Mouse (Mus musculus): ENCODE results near the gene Fbxo4. TPM values are rescaled to one million over a fixed set of nuclear protein-coding genes. Genes with fewer than 3 reads are reported as not detected.
A peak's percentile ranks its signal among the peaks of the same experiment; 100 is the strongest.

The Fbxo4 gene
- total and polyA plus RNA-seq, 2 experiments from 2014 or later: 9.8 to 11.4 TPM

- H3K4me2 ChIP-seq (ENCODE audit: low read depth, low read length, poor library complexity, severe bottlenecking): no peak overlapping the region
- ATAC-seq (ENCODE audit: low FRiP score): no peak
- H3K27ac ChIP-seq (ENCODE audit: low read depth, low read length): no peak overlapping the region
- no peak overlapping the region for H3K4me3 ChIP-seq (ENCODE audit: low read depth, low read length)
- no peak for TF ChIP-seq CTCF (IDR thresholded peaks at IDR 0.05)
- H3K36me3 ChIP-seq (ENCODE audit: insufficient read depth, low read length): no peaks in the 10 kb centered on the region
- no peaks in the 10 kb centered on the region for H3K4me1 ChIP-seq (ENCODE audit: insufficient read depth, low read length)
- H3K27me3 ChIP-seq (ENCODE audit: insufficient read depth, low read length): no peaks in the 10 kb centered on the region
- WGBS: 83% methylated on average over 2 of the region's 2 CpGs
- H3K9me3 ChIP-seq (ENCODE audit: low read length): 0 out of 2 replicates have a peak, but pooled peaks cover 7% of the 10 kb centered on the region
- H3K9ac ChIP-seq (replicated peaks; ENCODE audit: low read length, poor library complexity, severe bottlenecking): no peak overlapping the region
- DNase-seq (ENCODE audit: low spot score): no peak
Measured at GRCm38 (mm10) chr15:4000536-4000935, 21.2 kb upstream of the Fbxo4 start.

GRCm38 (mm10) chr15:3999144-3999543 lies 19.8 kb upstream of the Fbxo4 start:
- WGBS: 66% methylated on average over 2 of the region's 2 CpGs
- DNase-seq (ENCODE audit: low spot score): no peak
- TF ChIP-seq CTCF (IDR thresholded peaks at IDR 0.05): no peak

DNA sequence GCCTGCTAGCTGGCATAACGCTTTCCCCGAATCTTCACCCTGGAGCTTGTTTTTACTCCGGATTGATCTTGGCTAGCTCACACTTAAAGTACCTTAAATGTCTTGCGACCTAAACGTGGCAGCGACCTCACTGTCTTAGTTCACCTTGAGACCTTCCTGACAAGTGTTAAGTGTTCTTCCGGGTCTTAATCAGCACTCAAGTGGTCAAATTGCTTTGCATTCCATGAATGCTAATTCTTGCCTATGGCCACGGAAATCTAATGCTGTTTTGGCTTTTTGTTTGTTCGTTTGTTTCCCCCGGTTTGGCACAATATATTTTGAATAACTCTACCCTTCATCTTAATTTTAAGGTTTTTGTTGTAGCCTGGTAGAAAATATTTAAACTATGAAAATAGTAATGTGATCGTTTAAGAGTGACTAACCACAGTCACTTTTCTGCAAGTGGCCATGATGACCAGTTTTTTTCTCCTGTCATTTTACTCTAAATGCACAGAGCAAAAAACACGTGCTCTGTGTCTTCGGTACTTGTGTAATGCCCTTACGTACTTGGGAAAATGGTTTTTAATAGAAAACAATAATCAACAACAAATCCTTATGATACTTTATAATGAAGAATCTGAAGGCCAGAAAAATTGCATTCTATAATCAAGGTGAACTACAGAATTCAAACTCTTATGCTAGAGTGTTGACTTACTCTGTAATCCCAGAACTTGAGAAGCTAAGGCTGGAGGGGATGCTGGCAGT lies 17.1 kb upstream of the Fbxo4 start:
- ATAC-seq (ENCODE audit: low FRiP score) (no peak), DNase-seq (ENCODE audit: low spot score) (no peak)
- Histone ChIP-seq H3K9me3 (ENCODE audit: low read length) (no peaks in the 10 kb centered on the region), H3K27ac (ENCODE audit: low read depth, low read length) (peak overlapping the region; percentile 78), H3K4me1 (ENCODE audit: insufficient read depth, low read length) (no peaks in the 10 kb centered on the region), H3K4me2 (ENCODE audit: low read depth, low read length, poor library complexity, severe bottlenecking) (peak overlapping the region; percentile 63), H3K4me3 (ENCODE audit: low read depth, low read length) (peak overlapping the region; percentile 73), H3K36me3 (ENCODE audit: insufficient read depth, low read length) (peaks cover 7% of the 10 kb centered on the region; the same call in 1 of the 2 replicates), H3K9ac (replicated peaks; ENCODE audit: low read length, poor library complexity, severe bottlenecking) (peak overlapping the region; percentile 51), H3K27me3 (ENCODE audit: insufficient read depth, low read length) (no peaks in the 10 kb centered on the region)
- 21% methylated on average over 14 of the region's 14 CpGs for WGBS
- no peak for TF ChIP-seq CTCF (IDR thresholded peaks at IDR 0.05)

More at GRCm38 (mm10) chr15:3999144-3999543, 19.8 kb upstream of the Fbxo4 start:
- Histone ChIP-seq H3K4me3 (ENCODE audit: low read depth, low read length) (no peak overlapping the region), H3K27ac (ENCODE audit: low read depth, low read length) (no peak overlapping the region), H3K4me1 (ENCODE audit: insufficient read depth, low read length) (no peaks in the 10 kb centered on the region), H3K36me3 (ENCODE audit: insufficient read depth, low read length) (no peaks in the 10 kb centered on the region), H3K4me2 (ENCODE audit: low read depth, low read length, poor library complexity, severe bottlenecking) (no peak overlapping the region), H3K9ac (replicated peaks; ENCODE audit: low read length, poor library complexity, severe bottlenecking) (no peak overlapping the region), H3K27me3 (ENCODE audit: insufficient read depth, low read length) (no peaks in the 10 kb centered on the region), H3K9me3 (ENCODE audit: low read length) (no peaks in the 10 kb centered on the region)
- no peak for ATAC-seq (ENCODE audit: low FRiP score)

GRCm38 (mm10) chr15:3995448-3996266 lies 16.3 kb upstream of the Fbxo4 start, which contains the start of gene AW549877:
TSS of gene AW549877 (minus strand) at chr15:3995744.
- peak within 1 kb of the TSS; percentile 73 for H3K4me3 ChIP-seq (ENCODE audit: low read depth, low read length)
- under 1% methylated on average over 61 of the region's 61 CpGs for WGBS
- no peaks in the 10 kb centered on the region for H3K9me3 ChIP-seq (ENCODE audit: low read length)
- peaks cover 10% of the 10 kb centered on the region; the same call in 1 of the 2 replicates for H3K36me3 ChIP-seq (ENCODE audit: insufficient read depth, low read length)
- H3K4me1 ChIP-seq (ENCODE audit: insufficient read depth, low read length): no peaks in the 10 kb centered on the region
- H3K27me3 ChIP-seq (ENCODE audit: insufficient read depth, low read length): no peaks in the 10 kb centered on the region
- peak; percentile 99 for ATAC-seq (ENCODE audit: low FRiP score)
- TF ChIP-seq CTCF (IDR thresholded peaks at IDR 0.05): no peak
- peak within 1 kb of the TSS; percentile 63 for H3K4me2 ChIP-seq (ENCODE audit: low read depth, low read length, poor library complexity, severe bottlenecking)
- peak; percentile 99 for DNase-seq (ENCODE audit: low spot score)
- H3K9ac ChIP-seq (replicated peaks; ENCODE audit: low read length, poor library complexity, severe bottlenecking): peak within 1 kb of the TSS; percentile 83
- H3K27ac ChIP-seq (ENCODE audit: low read depth, low read length): peak within 1 kb of the TSS; percentile 87

GRCm38 (mm10) chr15:3994852-3995447 lies 15.6 kb upstream of the Fbxo4 start:
- Histone ChIP-seq H3K27ac (ENCODE audit: low read depth, low read length) (peak overlapping the region; percentile 87), H3K27me3 (ENCODE audit: insufficient read depth, low read length) (no peaks in the 10 kb centered on the region), H3K9me3 (ENCODE audit: low read length) (no peaks in the 10 kb centered on the region), H3K36me3 (ENCODE audit: insufficient read depth, low read length) (peaks cover 17% of the 10 kb centered on the region), H3K4me2 (ENCODE audit: low read depth, low read length, poor library complexity, severe bottlenecking) (peak overlapping the region; percentile 47), H3K4me1 (ENCODE audit: insufficient read depth, low read length) (no peaks in the 10 kb centered on the region), H3K9ac (replicated peaks; ENCODE audit: low read length, poor library complexity, severe bottlenecking) (peak overlapping the region; percentile 83), H3K4me3 (ENCODE audit: low read depth, low read length) (peak overlapping the region; percentile 73)
- DNase-seq (ENCODE audit: low spot score) (no peak), ATAC-seq (ENCODE audit: low FRiP score) (no peak)
- WGBS: 24% methylated on average over 14 of the region's 14 CpGs
- TF ChIP-seq CTCF (IDR thresholded peaks at IDR 0.05): no peak
